Mouse (Mus musculus): ENCODE data around the gene Yif1b. TPM values are rescaled to one million over a fixed set of nuclear protein-coding genes. Genes with fewer than 3 reads are reported as not detected.
A peak's percentile ranks its signal among the peaks of the same experiment; 100 is the strongest.
"Not testable (repeated sequence)": the region's sequence is repeated elsewhere in the genome, so short reads cannot be mapped to it uniquely, and the experiment has no call there.

The Yif1b gene
- polyA plus RNA-seq, 1 experiment from 2014 or later: 40.6 TPM

DNA sequence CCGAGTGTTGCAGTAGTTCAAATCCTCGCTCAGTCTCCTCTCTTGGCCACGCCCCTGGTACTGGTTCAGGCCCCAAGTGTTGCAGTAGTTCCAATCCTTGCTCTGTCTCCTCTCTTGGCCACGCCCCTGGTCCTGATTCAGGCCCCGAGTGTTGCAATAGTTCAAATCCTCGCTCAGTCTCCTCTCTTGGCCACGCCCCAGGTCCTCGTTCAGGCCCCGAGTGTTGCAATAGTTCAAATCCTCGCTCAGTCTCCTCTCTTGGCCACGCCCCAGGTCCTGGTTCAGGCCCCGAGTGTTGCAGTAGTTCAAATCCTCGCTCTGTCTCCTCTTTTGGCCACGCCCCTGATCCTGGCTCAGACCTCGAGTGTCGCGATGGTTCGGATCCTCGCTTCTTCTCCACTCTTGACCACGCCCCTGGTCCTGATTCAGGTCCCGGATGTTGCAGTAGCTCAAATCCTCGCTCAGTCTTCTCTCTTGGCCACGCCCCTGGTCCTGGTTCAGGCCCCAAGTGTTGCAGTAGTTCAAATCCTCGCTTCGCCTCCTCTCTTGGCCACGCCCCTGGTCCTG lies 25.8 kb upstream of the Yif1b start:
- H3K27me3 ChIP-seq (replicated peaks; ENCODE audit: control insufficient read depth, insufficient read depth, low read length): no peaks in the 10 kb centered on the region
- ATAC-seq: no peak
- H3K4me3 ChIP-seq (ENCODE audit: low read depth, low read length): peak overlapping the region; percentile 38; the same call in 1 of the 2 replicates
- H3K36me3 ChIP-seq (ENCODE audit: control insufficient read depth, insufficient read depth): no peaks in the 10 kb centered on the region
- H3K9ac ChIP-seq (ENCODE audit: low read depth, low read length): no peak overlapping the region
- H3K4me1 ChIP-seq (replicated peaks; ENCODE audit: control insufficient read depth, insufficient read depth, low read length): no peaks in the 10 kb centered on the region
- TF ChIP-seq CTCF (IDR thresholded peaks at IDR 0.05; ENCODE audit: low read depth): no peak
- H3K9me3 ChIP-seq (ENCODE audit: control insufficient read depth): peaks cover 8% of the 10 kb centered on the region; the same call in 1 of the 2 replicates
- peak overlapping the region; percentile 62; the same call in 1 of the 2 replicates for H3K27ac ChIP-seq (ENCODE audit: low read depth, low read length)
- WGBS: 26% methylated on average over 26 of the region's 26 CpGs
- peak overlapping the region; percentile 62 for H3K4me2 ChIP-seq (replicated peaks; ENCODE audit: low read depth)

GRCm38 (mm10) chr7:29212775-29213560 lies 25.2 kb upstream of the Yif1b start:
- not testable (repeated sequence) for H3K4me1 ChIP-seq (replicated peaks; ENCODE audit: control insufficient read depth, insufficient read depth, low read length); H3K27me3 ChIP-seq (replicated peaks; ENCODE audit: control insufficient read depth, insufficient read depth, low read length); H3K9ac ChIP-seq (ENCODE audit: low read depth, low read length); H3K4me3 ChIP-seq (ENCODE audit: low read depth, low read length); H3K9me3 ChIP-seq (ENCODE audit: control insufficient read depth); H3K36me3 ChIP-seq (ENCODE audit: control insufficient read depth, insufficient read depth); ATAC-seq; H3K27ac ChIP-seq (ENCODE audit: low read depth, low read length); H3K4me2 ChIP-seq (replicated peaks; ENCODE audit: low read depth)
- WGBS: 36% methylated on average over 39 of the region's 40 CpGs

GRCm38 (mm10) chr7:29213675-29214082 lies 24.4 kb upstream of the Yif1b start, which contains the start of gene Catsperg1:
TSS of gene Catsperg1 (minus strand) at chr7:29214035.
- TF ChIP-seq CTCF (IDR thresholded peaks at IDR 0.05; ENCODE audit: low read depth): no peak
- H3K9ac ChIP-seq (ENCODE audit: low read depth, low read length): no peak within 1 kb of the TSS
- no peak within 1 kb of the TSS for H3K4me3 ChIP-seq (ENCODE audit: low read depth, low read length)
- 9% methylated on average over 20 of the region's 20 CpGs for WGBS
- H3K27me3 ChIP-seq (replicated peaks; ENCODE audit: control insufficient read depth, insufficient read depth, low read length): no peaks in the 10 kb centered on the region
- no peaks in the 10 kb centered on the region for H3K4me1 ChIP-seq (replicated peaks; ENCODE audit: control insufficient read depth, insufficient read depth, low read length)
- peaks cover 8% of the 10 kb centered on the region; the same call in 1 of the 2 replicates for H3K9me3 ChIP-seq (ENCODE audit: control insufficient read depth)
- H3K27ac ChIP-seq (ENCODE audit: low read depth, low read length): no peak within 1 kb of the TSS
- no peak within 1 kb of the TSS for H3K4me2 ChIP-seq (replicated peaks; ENCODE audit: low read depth)
- no peaks in the 10 kb centered on the region for H3K36me3 ChIP-seq (ENCODE audit: control insufficient read depth, insufficient read depth)
- no peak for ATAC-seq

- no peak for TF ChIP-seq CTCF (IDR thresholded peaks at IDR 0.05; ENCODE audit: low read depth)
- WGBS: 35% methylated on average over 2 of the region's 2 CpGs
- peaks cover 10% of the 10 kb centered on the region; the same call in 1 of the 2 replicates for H3K9me3 ChIP-seq (ENCODE audit: control insufficient read depth)
- no peaks in the 10 kb centered on the region for H3K4me1 ChIP-seq (replicated peaks; ENCODE audit: control insufficient read depth, insufficient read depth, low read length)
- no peak overlapping the region for H3K9ac ChIP-seq (ENCODE audit: low read depth, low read length)
- H3K27ac ChIP-seq (ENCODE audit: low read depth, low read length): no peak overlapping the region
- H3K4me2 ChIP-seq (replicated peaks; ENCODE audit: low read depth): no peak overlapping the region
- H3K36me3 ChIP-seq (ENCODE audit: control insufficient read depth, insufficient read depth): no peaks in the 10 kb centered on the region
- H3K27me3 ChIP-seq (replicated peaks; ENCODE audit: control insufficient read depth, insufficient read depth, low read length): no peaks in the 10 kb centered on the region
- no peak for ATAC-seq
- H3K4me3 ChIP-seq (ENCODE audit: low read depth, low read length): no peak overlapping the region
Measured at GRCm38 (mm10) chr7:29214236-29214635, 23.9 kb upstream of the Yif1b start.

GRCm38 (mm10) chr7:29214846-29215245 lies 23.3 kb upstream of the Yif1b start:
- peaks cover 16% of the 10 kb centered on the region for H3K9me3 ChIP-seq (ENCODE audit: control insufficient read depth)
- no peaks in the 10 kb centered on the region for H3K4me1 ChIP-seq (replicated peaks; ENCODE audit: control insufficient read depth, insufficient read depth, low read length)
- no peak for TF ChIP-seq CTCF (IDR thresholded peaks at IDR 0.05; ENCODE audit: low read depth)
- H3K27me3 ChIP-seq (replicated peaks; ENCODE audit: control insufficient read depth, insufficient read depth, low read length): no peaks in the 10 kb centered on the region
- no peak overlapping the region for H3K4me3 ChIP-seq (ENCODE audit: low read depth, low read length)
- H3K4me2 ChIP-seq (replicated peaks; ENCODE audit: low read depth): no peak overlapping the region
- H3K9ac ChIP-seq (ENCODE audit: low read depth, low read length): no peak overlapping the region
- no peak for ATAC-seq
- no peak overlapping the region for H3K27ac ChIP-seq (ENCODE audit: low read depth, low read length)
- 60% methylated on average over 15 of the region's 15 CpGs for WGBS
- no peaks in the 10 kb centered on the region for H3K36me3 ChIP-seq (ENCODE audit: control insufficient read depth, insufficient read depth)

- Histone ChIP-seq H3K27ac (ENCODE audit: low read depth, low read length) (no peak overlapping the region), H3K9me3 (ENCODE audit: control insufficient read depth) (peaks cover 5% of the 10 kb centered on the region; the same call in 1 of the 2 replicates), H3K9ac (ENCODE audit: low read depth, low read length) (no peak overlapping the region), H3K27me3 (replicated peaks; ENCODE audit: control insufficient read depth, insufficient read depth, low read length) (no peaks in the 10 kb centered on the region), H3K4me1 (replicated peaks; ENCODE audit: control insufficient read depth, insufficient read depth, low read length) (no peaks in the 10 kb centered on the region), H3K4me2 (replicated peaks; ENCODE audit: low read depth) (no peak overlapping the region), H3K36me3 (ENCODE audit: control insufficient read depth, insufficient read depth) (peaks cover 4% of the 10 kb centered on the region; the same call in 1 of the 2 replicates), H3K4me3 (ENCODE audit: low read depth, low read length) (no peak overlapping the region)
- WGBS: 34% methylated on average over 16 of the region's 16 CpGs
- TF ChIP-seq CTCF (IDR thresholded peaks at IDR 0.05; ENCODE audit: low read depth): no peak
- ATAC-seq: no peak
Measured at GRCm38 (mm10) chr7:29224756-29225394, 13.3 kb upstream of the Yif1b start.

Measured in intestine, postnatal 0 days (tissue).